Mouse (Mus musculus) midbrain, embryonic 16.5 days (tissue): Measurements from ENCODE around the gene Ube2h. TPM values are rescaled to one million over a fixed set of nuclear protein-coding genes. Genes with fewer than 3 reads are reported as not detected.

Experiments
- ATAC-seq: fragments of 200-750 bp; cut with Nextera tagmentation; 2 replicates; pipeline ENCODE4 v1.8.0; 2017; ENCODE audit warnings: moderate TSS enrichment
- H3K27ac ChIP-seq: fragments of 300-500 bp; sonication (generic); 2 replicates; pipeline ENCODE4 v1.5.1; 2014; ENCODE audit warnings: mild to moderate bottlenecking, low read length, mixed read lengths
- H3K27me3 ChIP-seq: fragments of 300-500 bp; sonication (generic); 2 replicates; pipeline ENCODE4 v1.6.1; 2014; ENCODE audit warnings: low read depth, low read length, mixed read lengths; ENCODE audit not compliant: control insufficient read depth, insufficient read depth
- H3K36me3 ChIP-seq: fragments of 300-500 bp; sonication (generic); 2 replicates; pipeline ENCODE4 v1.6.1; 2014; ENCODE audit warnings: mild to moderate bottlenecking, low read length, moderate library complexity, mixed read lengths; ENCODE audit not compliant: control insufficient read depth, insufficient read depth
- H3K4me1 ChIP-seq: fragments of 300-500 bp; sonication (generic); 2 replicates; pipeline ENCODE4 v1.6.1; 2014; ENCODE audit warnings: mild to moderate bottlenecking, low read length, mixed read lengths; ENCODE audit not compliant: control insufficient read depth, insufficient read depth
- H3K4me2 ChIP-seq: fragments of 300-500 bp; sonication (generic); 2 replicates; pipeline ENCODE4 v1.6.1; 2014; ENCODE audit warnings: mild to moderate bottlenecking, low read length, mixed read lengths
- H3K4me3 ChIP-seq: fragments of 300-500 bp; sonication (generic); 2 replicates; pipeline ENCODE4 v1.5.1; 2014; ENCODE audit warnings: low read depth, mild to moderate bottlenecking, low read length, moderate library complexity, mixed read lengths
- H3K9ac ChIP-seq: fragments of 300-500 bp; sonication (generic); 2 replicates; pipeline ENCODE4 v1.6.1; 2014; ENCODE audit warnings: low read depth, low read length, mixed read lengths
- H3K9me3 ChIP-seq: fragments of 300-500 bp; sonication (generic); replicated peaks from 2 replicates; pipeline ENCODE4 v1.6.1; 2014; ENCODE audit warnings: mild to moderate bottlenecking, low read length, mixed read lengths; ENCODE audit not compliant: control insufficient read depth, poor library complexity, severe bottlenecking
- WGBS: fragments of 180-500 bp; shearing (Covaris S2); extraction: QIAGEN DNeasy Blood & Tissue Kit; methylation state at CpG from one replicate; pipeline ENCODE4 v1.1.7; 2014; 5-methylcytosine and 5-hydroxymethylcytosine counted together
- polyA plus RNA-seq: library from polyadenylated mRNA; unstranded; fragments of >200 nt; fragmentation: Nextera tagmentation; extraction: Ambion mirVana; gene quantifications from 2 replicates; pipeline ENCODE4 v1.2.1, GENCODE M21; 2015

Ube2h gene
- polyA plus RNA-seq, 1 experiment from 2014 or later: 57.0 TPM

DNA sequence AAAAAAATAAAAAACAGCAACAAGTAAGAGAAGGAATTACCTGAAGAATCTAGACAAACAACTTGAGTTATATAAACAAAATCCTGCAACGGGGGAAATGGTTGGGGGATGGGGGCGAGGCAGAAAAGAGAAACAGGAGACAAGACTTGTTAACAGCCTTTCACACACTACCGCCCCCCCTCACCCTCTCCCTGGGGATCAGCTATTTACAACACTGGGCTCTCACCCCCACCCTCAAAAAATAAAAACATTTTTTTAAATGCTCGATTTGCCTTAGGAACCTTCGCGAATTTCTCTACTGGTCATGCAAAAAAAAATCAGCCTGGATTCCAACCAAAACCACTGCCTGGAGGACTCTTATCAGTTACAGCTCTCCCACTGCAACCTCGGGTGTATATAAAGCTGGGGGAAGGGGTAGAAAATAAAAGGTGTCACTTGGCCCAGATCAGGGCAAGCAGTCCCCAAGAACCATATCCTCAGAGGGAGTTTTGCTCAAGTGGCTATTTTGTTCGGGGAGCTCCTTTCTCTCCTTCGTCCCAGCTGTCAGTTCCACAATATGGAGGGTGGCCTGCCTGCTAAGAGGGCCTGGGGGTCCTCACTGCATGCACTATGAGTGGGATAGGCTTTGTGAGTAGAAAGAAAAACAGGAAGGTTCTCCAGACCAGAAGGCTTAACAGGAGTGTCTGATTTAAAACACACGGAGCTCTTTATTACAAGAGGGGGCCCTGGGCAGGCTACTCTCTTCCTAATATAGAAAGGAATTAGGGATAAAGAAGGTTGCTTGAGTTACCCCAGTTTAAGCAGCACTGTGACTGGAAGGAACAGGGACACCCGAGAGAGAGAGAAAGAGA, 1.3 kb downstream of the Ube2h start:
- Histone ChIP-seq H3K9ac (peak overlapping the region; percentile 89), H3K27ac (peak overlapping the region; percentile 92), H3K36me3 (no peaks in the 10 kb centered on the region), H3K27me3 (no peaks in the 10 kb centered on the region), H3K4me2 (peak overlapping the region; percentile 88), H3K4me3 (peak overlapping the region; percentile 82), H3K9me3 (no peaks in the 10 kb centered on the region), H3K4me1 (peaks cover 34% of the 10 kb centered on the region)
- ATAC-seq: no peak
- under 1% methylated on average over 11 of the region's 11 CpGs for WGBS

DNA sequence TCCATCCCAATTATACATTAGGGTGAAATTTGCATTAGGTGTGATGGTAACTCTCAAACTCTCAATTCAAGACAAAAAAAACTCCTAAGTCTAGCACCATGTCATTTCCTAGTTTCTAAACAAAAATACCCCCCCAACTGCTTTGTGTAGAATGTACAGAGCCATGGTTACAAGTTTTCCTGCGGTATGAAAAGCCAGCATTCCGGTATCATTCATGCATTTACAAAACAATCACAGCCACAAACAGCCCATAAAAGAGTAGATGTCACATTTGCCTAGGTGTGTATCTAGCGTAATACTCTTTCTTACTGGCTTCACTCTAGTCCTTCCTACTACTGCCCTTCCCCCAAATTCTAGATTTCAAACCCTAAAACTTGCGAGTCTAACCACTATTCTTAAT, 2.2 kb downstream of the Ube2h start:
- Histone ChIP-seq H3K27me3 (no peaks in the 10 kb centered on the region), H3K27ac (peak overlapping the region; percentile 77), H3K9me3 (no peaks in the 10 kb centered on the region), H3K4me1 (peaks cover 34% of the 10 kb centered on the region), H3K36me3 (0 out of 2 replicates have a peak, but pooled peaks cover 4% of the 10 kb centered on the region), H3K9ac (peak overlapping the region; percentile 67), H3K4me3 (peak overlapping the region; percentile 82), H3K4me2 (peak overlapping the region; percentile 88)
- ATAC-seq: no peak
- WGBS: 5% methylated on average over 4 of the region's 4 CpGs

DNA sequence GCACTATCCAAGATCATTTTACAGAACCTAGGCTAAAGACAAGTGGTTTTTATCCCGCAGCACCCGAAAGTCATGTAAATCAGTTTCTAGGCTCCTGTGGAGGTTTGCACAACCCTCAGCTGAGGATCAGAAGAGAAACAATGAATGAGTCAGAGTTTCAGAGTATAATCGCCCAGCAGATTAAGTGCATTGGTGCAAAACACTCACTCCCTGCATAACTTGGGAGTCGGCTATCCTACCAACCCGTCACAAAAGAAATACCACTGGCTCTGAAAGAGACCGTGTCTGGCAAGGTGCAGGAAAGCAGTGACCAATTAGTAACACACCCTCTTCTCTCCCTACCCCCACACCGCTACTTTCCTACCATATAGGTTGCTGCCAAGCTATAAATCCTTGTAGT, 3.4 kb downstream of the Ube2h start:
- peak overlapping the region; percentile 77 for H3K27ac ChIP-seq
- peak overlapping the region; percentile 67 for H3K9ac ChIP-seq
- H3K4me3 ChIP-seq: peak overlapping the region; percentile 82
- ATAC-seq: no peak
- H3K9me3 ChIP-seq: no peaks in the 10 kb centered on the region
- H3K36me3 ChIP-seq: 0 out of 2 replicates have a peak, but pooled peaks cover 4% of the 10 kb centered on the region
- H3K4me1 ChIP-seq: peaks cover 34% of the 10 kb centered on the region
- WGBS: 1% methylated on average over 7 of the region's 7 CpGs
- H3K4me2 ChIP-seq: peak overlapping the region; percentile 88
- H3K27me3 ChIP-seq: no peaks in the 10 kb centered on the region

DNA sequence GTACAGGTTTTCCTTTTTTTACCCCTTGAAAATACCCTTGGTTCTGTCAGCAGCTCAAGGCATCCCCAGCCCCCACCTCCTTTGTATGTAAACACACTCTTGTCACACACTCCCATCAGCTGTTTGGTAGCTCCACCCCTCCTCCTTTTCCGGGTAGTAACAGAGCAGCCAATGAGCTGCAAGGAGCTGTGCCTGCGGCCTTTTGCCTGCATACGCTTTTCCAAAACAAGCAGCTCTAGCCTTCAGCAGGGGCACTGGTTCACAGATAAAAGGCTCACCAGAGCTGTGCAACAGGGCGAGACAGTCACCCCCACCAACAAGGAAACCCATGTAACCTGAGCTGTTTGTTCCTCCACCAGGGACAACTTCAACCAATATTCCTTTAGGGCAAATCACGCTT, 4.0 kb downstream of the Ube2h start:
- WGBS: 2% methylated on average over 5 of the region's 5 CpGs
- peak overlapping the region; percentile 77 for H3K27ac ChIP-seq
- ATAC-seq: peak; percentile 61

DNA sequence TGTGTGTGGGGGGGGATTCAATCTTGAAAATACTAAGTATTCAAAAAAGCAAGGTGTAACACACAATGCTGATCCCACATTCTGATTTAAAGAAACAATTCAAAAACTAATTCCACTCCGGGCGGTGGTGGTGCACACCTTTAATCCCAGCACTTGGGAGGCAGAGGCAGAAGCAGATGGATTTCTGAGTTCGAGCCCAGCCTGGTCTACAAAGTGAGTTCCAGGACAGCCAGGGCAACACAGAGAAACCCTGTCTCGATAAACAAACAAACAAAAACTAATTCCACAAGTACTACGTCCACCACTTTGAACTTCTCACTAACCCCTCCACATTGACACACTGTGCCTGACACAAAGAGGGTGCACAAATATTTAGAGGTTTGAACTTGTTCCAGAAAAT, 4.7 kb downstream of the Ube2h start:
- ATAC-seq: no peak
- Histone ChIP-seq H3K27ac (0 out of 2 replicates have a peak overlapping the region, but pooled peaks have one; percentile 77), H3K4me3 (no peak overlapping the region), H3K4me1 (peaks cover 32% of the 10 kb centered on the region), H3K36me3 (0 out of 2 replicates have a peak, but pooled peaks cover 4% of the 10 kb centered on the region), H3K27me3 (no peaks in the 10 kb centered on the region), H3K9me3 (no peaks in the 10 kb centered on the region), H3K9ac (no peak overlapping the region), H3K4me2 (peak overlapping the region; percentile 88; the same call in 1 of the 2 replicates)
- 87% methylated on average over 5 of the region's 5 CpGs for WGBS

More for the DNA sequence above, 4.0 kb downstream of the Ube2h start:
- Histone ChIP-seq H3K4me2 (peak overlapping the region; percentile 88), H3K27me3 (no peaks in the 10 kb centered on the region), H3K4me3 (peak overlapping the region; percentile 82), H3K4me1 (peaks cover 34% of the 10 kb centered on the region), H3K9me3 (no peaks in the 10 kb centered on the region), H3K9ac (peak overlapping the region; percentile 67), H3K36me3 (0 out of 2 replicates have a peak, but pooled peaks cover 4% of the 10 kb centered on the region)

DNA sequence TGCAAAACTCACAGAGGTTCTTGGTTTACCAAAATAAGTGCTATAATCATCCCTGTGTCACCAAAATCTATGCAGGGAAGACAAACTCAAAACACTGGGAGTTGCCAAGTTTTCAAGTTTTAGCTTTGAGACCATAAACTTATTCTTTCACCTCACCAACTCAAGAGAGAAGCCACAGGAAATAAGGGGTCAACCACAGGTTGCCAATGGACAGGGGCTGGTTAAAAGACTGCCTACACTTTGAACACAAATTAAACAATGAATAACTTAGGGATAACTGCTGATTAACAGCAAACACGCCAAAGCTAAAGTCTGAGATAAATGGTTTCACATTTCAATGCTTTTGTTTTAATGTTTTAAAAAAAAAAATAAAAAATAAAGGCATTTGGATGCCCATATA, 5.2 kb downstream of the Ube2h start:
- 73% methylated on average over 1 of the region's 1 CpGs for WGBS
- no peak for ATAC-seq
- no peak overlapping the region for H3K4me3 ChIP-seq
- no peaks in the 10 kb centered on the region for H3K9me3 ChIP-seq
- H3K36me3 ChIP-seq: 0 out of 2 replicates have a peak, but pooled peaks cover 4% of the 10 kb centered on the region
- H3K27ac ChIP-seq: no peak overlapping the region
- H3K27me3 ChIP-seq: no peaks in the 10 kb centered on the region
- H3K9ac ChIP-seq: no peak overlapping the region
- H3K4me2 ChIP-seq: no peak overlapping the region
- peaks cover 32% of the 10 kb centered on the region for H3K4me1 ChIP-seq

DNA sequence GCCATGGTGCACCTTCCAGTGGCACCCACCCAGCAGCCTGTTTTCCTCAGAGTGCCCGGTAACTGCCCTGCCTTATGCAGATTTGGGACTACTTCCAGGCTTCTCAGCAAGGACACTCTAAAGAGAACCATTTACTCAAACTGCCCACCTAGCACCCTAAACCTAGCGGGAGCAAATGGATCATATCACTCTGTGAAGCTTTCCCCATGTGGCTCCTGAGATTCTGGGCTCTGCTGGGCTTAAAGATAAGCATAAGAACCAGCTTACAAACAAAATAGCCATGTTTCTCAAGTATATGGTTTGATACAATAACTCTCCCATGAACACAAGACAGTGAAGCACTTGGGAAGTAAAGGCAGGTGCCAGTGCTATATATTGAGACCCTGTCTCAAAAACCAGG, 11.8 kb downstream of the Ube2h start:
- H3K36me3 ChIP-seq: 0 out of 2 replicates have a peak, but pooled peaks cover under 1% of the 10 kb centered on the region
- H3K27me3 ChIP-seq: no peaks in the 10 kb centered on the region
- 87% methylated on average over 2 of the region's 2 CpGs for WGBS
- no peak overlapping the region for H3K9ac ChIP-seq
- no peak for ATAC-seq
- no peak overlapping the region for H3K27ac ChIP-seq
- H3K9me3 ChIP-seq: no peaks in the 10 kb centered on the region
- no peak overlapping the region for H3K4me3 ChIP-seq
- no peaks in the 10 kb centered on the region for H3K4me1 ChIP-seq
- H3K4me2 ChIP-seq: no peak overlapping the region

DNA sequence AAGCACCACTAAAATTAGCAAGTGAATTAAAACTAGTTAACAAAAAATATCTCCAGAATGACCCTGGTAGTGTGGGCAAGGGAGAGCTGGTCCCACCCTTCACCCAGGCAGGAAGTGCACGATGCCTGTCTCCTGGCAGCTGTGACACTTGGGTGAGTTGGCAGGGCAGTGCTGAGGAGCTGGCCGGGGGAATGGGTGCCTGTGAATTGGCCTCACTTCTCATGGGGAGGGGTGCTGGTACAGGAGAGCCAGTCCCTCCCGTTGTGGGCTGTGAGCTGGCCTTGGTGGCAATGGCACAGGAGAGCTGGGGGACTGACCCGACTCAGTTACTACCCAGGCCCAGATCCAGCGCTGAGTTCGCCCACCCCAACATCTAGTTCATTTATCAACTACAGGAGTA, 16.4 kb downstream of the Ube2h start:
- Histone ChIP-seq H3K27me3 (no peaks in the 10 kb centered on the region), H3K27ac (no peak overlapping the region), H3K4me3 (no peak overlapping the region), H3K36me3 (peaks cover 2% of the 10 kb centered on the region; the same call in 1 of the 2 replicates), H3K4me1 (no peaks in the 10 kb centered on the region), H3K9me3 (no peaks in the 10 kb centered on the region), H3K9ac (no peak overlapping the region), H3K4me2 (no peak overlapping the region)
- WGBS: 91% methylated on average over 6 of the region's 6 CpGs
- ATAC-seq: no peak

DNA sequence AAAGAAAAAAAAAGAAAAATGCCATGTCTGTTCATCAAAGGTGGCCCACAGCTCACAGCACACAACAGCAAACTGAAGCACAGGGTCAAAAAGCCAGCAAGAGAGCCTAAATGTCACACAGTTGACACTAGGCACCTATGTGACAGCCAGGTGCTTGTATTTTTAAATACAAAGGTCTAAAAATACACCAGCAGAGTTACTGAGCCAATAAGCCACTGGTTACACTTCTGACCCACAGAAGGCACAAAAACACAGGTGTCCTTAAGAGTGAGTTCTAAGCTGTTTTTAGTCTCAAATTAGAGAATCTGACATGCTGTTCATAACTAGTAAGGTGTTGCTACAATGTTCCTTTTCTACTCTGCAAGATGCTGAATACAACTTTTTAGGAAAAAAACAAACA, 17.7 kb downstream of the Ube2h start:
- H3K36me3 ChIP-seq: peaks cover 2% of the 10 kb centered on the region; the same call in 1 of the 2 replicates
- ATAC-seq: no peak
- no peaks in the 10 kb centered on the region for H3K9me3 ChIP-seq
- H3K9ac ChIP-seq: no peak overlapping the region
- no peak overlapping the region for H3K27ac ChIP-seq
- no peak overlapping the region for H3K4me2 ChIP-seq
- no peaks in the 10 kb centered on the region for H3K4me1 ChIP-seq
- H3K27me3 ChIP-seq: no peaks in the 10 kb centered on the region
- H3K4me3 ChIP-seq: no peak overlapping the region
